Mouse (Mus musculus) olfactory bulb, adult 2 months (tissue): ENCODE data around the gene Ptov1.

Source experiments
- CTCF ChIP-seq: fragments of 200-500 bp; IDR thresholded peaks from 2 replicates; pipeline ENCODE4 v1.5.1; 2012; ENCODE audit warnings: low read depth, mild to moderate bottlenecking, low read length, moderate library complexity; ENCODE audit not compliant: insufficient read depth
- POLR2A ChIP-seq: fragments of 200-500 bp; IDR thresholded peaks from 2 replicates; pipeline ENCODE4 v1.6.1; 2012; ENCODE audit warnings: mild to moderate bottlenecking, low read depth, low read length, moderate library complexity; ENCODE audit not compliant: insufficient read depth

- no peak for TF ChIP-seq POLR2A
- TF ChIP-seq CTCF = no peak
These were observed 49.5 kb upstream of the Ptov1 start for GRCm38 (mm10) chr7:44919127-44919526.
